Mouse (Mus musculus): ENCODE measurements around the gene Gsta4. TPM values are rescaled to one million over a fixed set of nuclear protein-coding genes. Genes with fewer than 3 reads are reported as not detected.
A peak's percentile ranks its signal among the peaks of the same experiment; 100 is the strongest.
"Not testable (repeated sequence)": the region's sequence is repeated elsewhere in the genome, so short reads cannot be mapped to it uniquely, and the experiment has no call there.

Gene Gsta4
- polyA plus RNA-seq, 1 experiment from 2014 or later = 107 TPM

DNA sequence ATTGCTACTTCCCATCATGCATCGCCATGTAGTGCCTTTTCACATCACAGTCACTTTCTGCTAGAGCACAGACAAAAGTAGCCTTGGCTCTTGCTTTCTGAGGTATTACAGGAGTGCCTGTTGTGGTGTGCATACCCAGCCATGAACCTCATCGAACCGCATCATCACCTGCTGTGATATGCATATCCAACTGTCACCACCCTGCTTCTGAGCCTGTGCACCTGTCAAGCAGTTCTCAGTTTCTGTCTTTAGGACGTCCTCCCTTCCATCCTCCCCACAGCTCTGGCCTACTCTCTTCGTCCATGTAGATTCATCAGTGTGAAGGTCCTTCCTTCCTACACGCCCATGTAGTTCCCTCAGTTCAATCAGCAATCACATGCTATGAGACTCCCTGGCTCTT lies 34.4 kb upstream of the Gsta4 start:
- DNase-seq (ENCODE audit: low spot score) (no peak), ATAC-seq (no peak)
- no peaks in the 10 kb centered on the region for H3K9me3 ChIP-seq (ENCODE audit: low read length)
- no peak overlapping the region for H3K9ac ChIP-seq (replicated peaks; ENCODE audit: low read depth)
- TF ChIP-seq CTCF (IDR thresholded peaks at IDR 0.05) (no peak), EP300 (IDR thresholded peaks at IDR 0.05) (no peak)
- 92% methylated on average over 6 of the region's 6 CpGs for WGBS
- no peak overlapping the region for H3K27ac ChIP-seq (ENCODE audit: low read length)
- no peak overlapping the region for H3K4me3 ChIP-seq (ENCODE audit: low read depth, low read length)
- H3K4me1 ChIP-seq (ENCODE audit: insufficient read depth, low read depth, low read length) = no peaks in the 10 kb centered on the region
- no peak overlapping the region for H3K4me2 ChIP-seq (replicated peaks; ENCODE audit: low read depth, low read length)
- H3K27me3 ChIP-seq (replicated peaks; ENCODE audit: insufficient read depth, low read length) = no peaks in the 10 kb centered on the region
- H3K36me3 ChIP-seq (ENCODE audit: insufficient read depth, low read length) = peaks cover 7% of the 10 kb centered on the region; the same call in 1 of the 2 replicates

GRCm38 (mm10) chr9:78149770-78150169 lies 32.8 kb upstream of the Gsta4 start:
- H3K36me3 ChIP-seq (ENCODE audit: insufficient read depth, low read length); H3K4me2 ChIP-seq (replicated peaks; ENCODE audit: low read depth, low read length); DNase-seq (ENCODE audit: low spot score); H3K27ac ChIP-seq (ENCODE audit: low read length); H3K4me3 ChIP-seq (ENCODE audit: low read depth, low read length); H3K9me3 ChIP-seq (ENCODE audit: low read length); H3K27me3 ChIP-seq (replicated peaks; ENCODE audit: insufficient read depth, low read length); H3K4me1 ChIP-seq (ENCODE audit: insufficient read depth, low read depth, low read length); H3K9ac ChIP-seq (replicated peaks; ENCODE audit: low read depth); ATAC-seq: not testable (repeated sequence)
- 89% methylated on average over 2 of the region's 2 CpGs for WGBS

DNA sequence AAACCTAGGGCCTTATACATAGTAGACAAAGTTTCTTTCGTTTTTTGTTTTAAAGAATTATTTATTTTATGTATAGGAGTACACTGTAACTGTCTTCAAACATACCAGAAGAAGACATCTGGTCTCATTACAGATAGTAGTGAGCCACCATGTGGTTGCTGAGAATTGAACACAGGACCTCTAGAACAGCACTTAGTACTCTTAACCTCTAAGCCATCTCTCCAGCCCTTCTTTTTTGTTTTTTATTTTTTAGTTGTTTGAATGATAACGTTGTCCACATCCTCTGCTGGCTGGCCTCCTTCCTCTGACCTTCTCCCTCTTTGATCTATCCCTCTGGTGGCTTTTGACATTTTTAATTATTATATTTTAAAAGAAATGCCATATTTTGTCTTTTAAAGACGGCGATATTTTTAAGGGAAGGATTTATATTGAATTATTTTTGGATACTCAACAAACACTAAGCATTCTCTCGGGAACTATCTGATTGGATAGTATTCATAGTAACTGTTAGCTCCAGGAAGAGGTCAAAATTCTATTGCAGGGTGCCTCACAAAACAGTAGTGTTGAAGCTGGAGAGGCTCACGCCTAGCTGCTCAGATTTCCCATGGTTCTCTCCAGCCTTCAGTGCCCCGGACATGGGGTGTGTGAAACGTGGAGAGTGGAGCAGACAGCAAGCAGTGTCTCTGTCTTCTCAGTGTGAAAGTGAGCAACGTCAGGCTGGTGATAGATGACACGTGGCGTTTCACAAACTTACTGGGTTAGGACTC lies 28.2 kb upstream of the Gsta4 start:
- peak; percentile 46 for ATAC-seq
- DNase-seq (ENCODE audit: low spot score) = no peak
- H3K4me3 ChIP-seq (ENCODE audit: low read depth, low read length) = no peak overlapping the region
- TF ChIP-seq CTCF (IDR thresholded peaks at IDR 0.05) (0 out of 2 replicates have a peak, but pooled peaks have one; percentile 20), EP300 (IDR thresholded peaks at IDR 0.05) (no peak)
- H3K27me3 ChIP-seq (replicated peaks; ENCODE audit: insufficient read depth, low read length) = no peaks in the 10 kb centered on the region
- H3K4me1 ChIP-seq (ENCODE audit: insufficient read depth, low read depth, low read length) = no peaks in the 10 kb centered on the region
- no peak overlapping the region for H3K9ac ChIP-seq (replicated peaks; ENCODE audit: low read depth)
- peaks cover 18% of the 10 kb centered on the region; the same call in 1 of the 2 replicates for H3K36me3 ChIP-seq (ENCODE audit: insufficient read depth, low read length)
- H3K27ac ChIP-seq (ENCODE audit: low read length) = no peak overlapping the region
- 71% methylated on average over 11 of the region's 11 CpGs for WGBS
- no peak overlapping the region for H3K4me2 ChIP-seq (replicated peaks; ENCODE audit: low read depth, low read length)
- H3K9me3 ChIP-seq (ENCODE audit: low read length) = no peaks in the 10 kb centered on the region

GRCm38 (mm10) chr9:78157221-78157620 lies 25.4 kb upstream of the Gsta4 start:
- Histone ChIP-seq H3K27ac (ENCODE audit: low read length) (no peak overlapping the region), H3K4me2 (replicated peaks; ENCODE audit: low read depth, low read length) (no peak overlapping the region), H3K4me1 (ENCODE audit: insufficient read depth, low read depth, low read length) (no peaks in the 10 kb centered on the region), H3K9me3 (ENCODE audit: low read length) (no peaks in the 10 kb centered on the region), H3K4me3 (ENCODE audit: low read depth, low read length) (no peak overlapping the region), H3K27me3 (replicated peaks; ENCODE audit: insufficient read depth, low read length) (no peaks in the 10 kb centered on the region), H3K9ac (replicated peaks; ENCODE audit: low read depth) (no peak overlapping the region), H3K36me3 (ENCODE audit: insufficient read depth, low read length) (peaks cover 30% of the 10 kb centered on the region; the same call in 1 of the 2 replicates)
- ATAC-seq (no peak), DNase-seq (ENCODE audit: low spot score) (no peak)
- TF ChIP-seq EP300 (IDR thresholded peaks at IDR 0.05) (no peak), CTCF (IDR thresholded peaks at IDR 0.05) (no peak)
- WGBS = 81% methylated on average over 1 of the region's 1 CpGs

GRCm38 (mm10) chr9:78163291-78163690 lies 19.3 kb upstream of the Gsta4 start:
- DNase-seq (ENCODE audit: low spot score) (no peak), ATAC-seq (no peak)
- H3K4me3 ChIP-seq (ENCODE audit: low read depth, low read length) = no peak overlapping the region
- H3K36me3 ChIP-seq (ENCODE audit: insufficient read depth, low read length) = peaks cover 30% of the 10 kb centered on the region; the same call in 1 of the 2 replicates
- H3K4me1 ChIP-seq (ENCODE audit: insufficient read depth, low read depth, low read length) = no peaks in the 10 kb centered on the region
- H3K9ac ChIP-seq (replicated peaks; ENCODE audit: low read depth) = no peak overlapping the region
- H3K9me3 ChIP-seq (ENCODE audit: low read length) = no peaks in the 10 kb centered on the region
- H3K27ac ChIP-seq (ENCODE audit: low read length) = no peak overlapping the region
- no peak overlapping the region for H3K4me2 ChIP-seq (replicated peaks; ENCODE audit: low read depth, low read length)
- no peak for TF ChIP-seq CTCF (IDR thresholded peaks at IDR 0.05)
- no peak for TF ChIP-seq EP300 (IDR thresholded peaks at IDR 0.05)
- 61% methylated on average over 10 of the region's 10 CpGs for WGBS
- H3K27me3 ChIP-seq (replicated peaks; ENCODE audit: insufficient read depth, low read length) = no peaks in the 10 kb centered on the region

DNA sequence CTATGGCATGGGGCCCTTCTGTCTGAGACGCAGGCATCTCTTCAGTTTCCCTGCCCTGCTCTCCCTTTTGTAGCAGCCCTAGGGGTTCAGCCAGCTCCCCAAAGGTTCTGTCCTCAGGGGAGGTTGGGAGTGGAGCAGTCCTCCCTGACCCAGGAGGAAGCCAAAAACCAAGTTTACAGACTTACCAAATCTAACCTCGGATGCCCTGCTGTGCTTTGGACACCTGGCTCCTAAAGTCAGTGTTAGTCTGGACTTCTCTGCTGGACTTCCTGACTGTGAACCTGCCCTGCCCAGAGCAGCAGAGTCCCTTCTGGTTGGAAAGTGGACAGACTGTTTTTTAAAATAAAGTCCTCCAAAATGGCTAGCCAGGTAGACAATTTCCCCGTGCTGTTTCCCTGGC lies 17.8 kb upstream of the Gsta4 start:
- Histone ChIP-seq H3K9ac (replicated peaks; ENCODE audit: low read depth) (no peak overlapping the region), H3K36me3 (ENCODE audit: insufficient read depth, low read length) (peaks cover 24% of the 10 kb centered on the region; the same call in 1 of the 2 replicates), H3K27ac (ENCODE audit: low read length) (no peak overlapping the region), H3K4me3 (ENCODE audit: low read depth, low read length) (no peak overlapping the region), H3K9me3 (ENCODE audit: low read length) (no peaks in the 10 kb centered on the region), H3K4me1 (ENCODE audit: insufficient read depth, low read depth, low read length) (no peaks in the 10 kb centered on the region), H3K4me2 (replicated peaks; ENCODE audit: low read depth, low read length) (no peak overlapping the region), H3K27me3 (replicated peaks; ENCODE audit: insufficient read depth, low read length) (no peaks in the 10 kb centered on the region)
- TF ChIP-seq CTCF (IDR thresholded peaks at IDR 0.05) = no peak
- TF ChIP-seq EP300 (IDR thresholded peaks at IDR 0.05) = no peak
- DNase-seq (ENCODE audit: low spot score) = no peak
- no peak for ATAC-seq
- 89% methylated on average over 3 of the region's 3 CpGs for WGBS
